Mouse (Mus musculus): Measurements from ENCODE around the gene Larp4b.

Larp4b gene

GRCm38 (mm10) chr13:9122045-9122444, 28.4 kb downstream of the Larp4b start:
- no peak for DNase-seq (ENCODE audit: low read depth, low spot score)

GRCm38 (mm10) chr13:9125193-9125592, 31.5 kb downstream of the Larp4b start:
- DNase-seq (ENCODE audit: low read depth, low spot score): no peak

GRCm38 (mm10) chr13:9127715-9128114, 34.0 kb downstream of the Larp4b start:
- peak; percentile 73 for DNase-seq (ENCODE audit: low read depth, low spot score)

GRCm38 (mm10) chr13:9128707-9129314, 35.1 kb downstream of the Larp4b start:
- peak; percentile 21 for DNase-seq (ENCODE audit: low read depth, low spot score)

- DNase-seq (ENCODE audit: low read depth, low spot score): no peak
Measured at GRCm38 (mm10) chr13:9134421-9134820, 40.7 kb downstream of the Larp4b start.

- no peak for DNase-seq (ENCODE audit: low read depth, low spot score)
Measured at GRCm38 (mm10) chr13:9136088-9136487, 42.4 kb downstream of the Larp4b start.

GRCm38 (mm10) chr13:9136733-9137132, 43.1 kb downstream of the Larp4b start:
- DNase-seq (ENCODE audit: low read depth, low spot score): no peak

GRCm38 (mm10) chr13:9139466-9139991, 45.8 kb downstream of the Larp4b start:
- no peak for DNase-seq (ENCODE audit: low read depth, low spot score)

GRCm38 (mm10) chr13:9140204-9140603, 46.5 kb downstream of the Larp4b start:
- no peak for DNase-seq (ENCODE audit: low read depth, low spot score)

- DNase-seq (ENCODE audit: low read depth, low spot score): no peak
Measured at GRCm38 (mm10) chr13:9142371-9142770, 48.7 kb downstream of the Larp4b start.

GRCm38 (mm10) chr13:9148830-9149229, 55.1 kb downstream of the Larp4b start:
- no peak for DNase-seq (ENCODE audit: low read depth, low spot score)

- no peak for DNase-seq (ENCODE audit: low read depth, low spot score)
Measured at GRCm38 (mm10) chr13:9149473-9150217, 56.0 kb downstream of the Larp4b start.

- no peak for DNase-seq (ENCODE audit: low read depth, low spot score)
Measured at GRCm38 (mm10) chr13:9151100-9151499, 57.4 kb downstream of the Larp4b start.

- no peak for DNase-seq (ENCODE audit: low read depth, low spot score)
Measured at GRCm38 (mm10) chr13:9151619-9152018, 57.9 kb downstream of the Larp4b start.

- DNase-seq (ENCODE audit: low read depth, low spot score): no peak
Measured at GRCm38 (mm10) chr13:9152267-9152666, 58.6 kb downstream of the Larp4b start.

GRCm38 (mm10) chr13:9153803-9154202, 60.1 kb downstream of the Larp4b start:
- no peak for DNase-seq (ENCODE audit: low read depth, low spot score)

- DNase-seq (ENCODE audit: low read depth, low spot score): no peak
Measured at GRCm38 (mm10) chr13:9159282-9159681, 65.6 kb downstream of the Larp4b start.

- DNase-seq (ENCODE audit: low read depth, low spot score): no peak
Measured at GRCm38 (mm10) chr13:9162888-9163287, 69.2 kb downstream of the Larp4b start.

GRCm38 (mm10) chr13:9167842-9168241, 74.2 kb downstream of the Larp4b start:
- no peak for DNase-seq (ENCODE audit: low read depth, low spot score)

GRCm38 (mm10) chr13:9169616-9170015, 75.9 kb downstream of the Larp4b start:
- peak; percentile 53 for DNase-seq (ENCODE audit: low read depth, low spot score)

- DNase-seq (ENCODE audit: low read depth, low spot score): no peak
Measured at GRCm38 (mm10) chr13:9170726-9171125, 77.0 kb downstream of the Larp4b start.

GRCm38 (mm10) chr13:9173414-9173813, 79.7 kb downstream of the Larp4b start:
- DNase-seq (ENCODE audit: low read depth, low spot score): no peak

- DNase-seq (ENCODE audit: low read depth, low spot score): no peak
Measured at GRCm38 (mm10) chr13:9175171-9175570, 81.5 kb downstream of the Larp4b start.
